Comparison of ENCODE assay signal across 26 mouse cellular contexts in the genomic region with DNA sequence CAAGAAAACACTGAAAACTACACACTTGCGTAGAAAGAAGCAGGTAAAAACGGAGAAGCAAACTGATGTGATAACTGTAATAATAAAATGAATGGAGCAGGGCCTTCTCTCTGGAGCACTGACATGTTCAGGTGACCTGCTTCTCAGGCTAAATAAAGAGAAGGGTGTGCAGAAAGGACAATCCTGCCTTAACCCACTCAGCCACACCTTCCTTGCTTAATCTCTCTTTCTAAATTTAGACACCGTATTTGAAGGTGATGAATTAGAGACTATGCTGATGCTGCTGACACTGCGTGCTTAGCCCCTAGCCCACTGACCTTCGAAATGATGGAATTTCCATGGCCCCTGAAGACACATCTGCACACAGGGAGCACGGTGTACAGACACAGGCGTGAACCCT.
DNase-seq lines count a peak whose midpoint lies in the region; ATAC-seq and TF ChIP-seq lines count a peak whose summit lies in the region.
"Had no signal": no experiment of that assay in that cellular context is flagged by ENCODE, and none has a peak within 500 bp of the region (broad histone marks: within the 10 kb centered on the region; RNA-seq: fewer than 3 reads in every experiment).

No protein-coding gene starts in this region.

- H3K27ac ChIP-seq in heart, embryonic 11.5 days (ENCODE audit: low read depth, low read length), result peak overlapping the region; percentile 60; the same call in 1 of the 2 replicates
- 0 out of 4 replicates have a peak overlapping the region, but pooled peaks have one; percentile 27 to 45 for H3K27ac ChIP-seq in heart, embryonic 14.5 days (replicated peaks in 1 of 2; ENCODE audit: control insufficient read depth in 1 of 2, insufficient read depth in 1 of 2, low read depth in 2 of 2, low read length in 2 of 2)
- no peak overlapping the region for H3K27ac ChIP-seq in heart, postnatal 0 days (ENCODE audit: low read depth)
- no peak overlapping the region for H3K27ac ChIP-seq in heart, adult 2 months
- H3K27ac ChIP-seq: forebrain, embryonic 10.5 days; forebrain, embryonic 13.5 days; hindbrain, embryonic 12.5 days; hindbrain, embryonic 15.5 days had no signal

- no peaks in the 10 kb centered on the region for H3K79me2 ChIP-seq in heart, adult 2 months (replicated peaks; ENCODE audit: control insufficient read depth, insufficient read depth, low read length)

- TF ChIP-seq POLR2A in heart, adult 2 months (IDR thresholded peaks at IDR 0.05; ENCODE audit: insufficient read depth, low read depth, low read length), result no peak

- 50% methylated on average over 7 of the region's 7 CpGs for WGBS in heart, embryonic 11.5 days (ENCODE audit: insufficient replicate concordance)
- WGBS in heart, embryonic 14.5 days, result 46% methylated on average over 7 of the region's 7 CpGs
- WGBS in heart, postnatal 0 days, result 40% methylated on average over 7 of the region's 7 CpGs
- WGBS in heart, adult 2 months, result 66% methylated on average over 7 of the region's 7 CpGs

- no peak overlapping the region for H3K4me2 ChIP-seq in heart, embryonic 11.5 days
- H3K4me2 ChIP-seq in heart, embryonic 14.5 days (ENCODE audit: low read length), result no peak overlapping the region
- H3K4me2 ChIP-seq in heart, postnatal 0 days (ENCODE audit: low read depth, low read length), result no peak overlapping the region
- H3K4me2 ChIP-seq: forebrain, embryonic 13.5 days; hindbrain, embryonic 12.5 days; hindbrain, embryonic 15.5 days had no signal

- H3K9me3 ChIP-seq in heart, embryonic 11.5 days (replicated peaks; ENCODE audit: control insufficient read depth, low read length), result no peaks in the 10 kb centered on the region
- H3K9me3 ChIP-seq in heart, embryonic 14.5 days (ENCODE audit: control insufficient read depth, low read length), result no peaks in the 10 kb centered on the region
- no peaks in the 10 kb centered on the region for H3K9me3 ChIP-seq in heart, postnatal 0 days (replicated peaks; ENCODE audit: control insufficient read depth, low read length)
- H3K9me3 ChIP-seq: forebrain, embryonic 10.5 days; forebrain, embryonic 13.5 days; G1E; hindbrain, embryonic 12.5 days; hindbrain, embryonic 15.5 days had no signal

- no peak overlapping the region for H3K9ac ChIP-seq in heart, embryonic 11.5 days (ENCODE audit: low read depth, low read length)
- no peak overlapping the region for H3K9ac ChIP-seq in heart, embryonic 14.5 days (ENCODE audit: low read length)
- H3K9ac ChIP-seq in heart, postnatal 0 days (replicated peaks; ENCODE audit: low read depth, low read length), result no peak overlapping the region
- no peak overlapping the region for H3K9ac ChIP-seq in heart, adult 2 months (ENCODE audit: low read depth, low read length)
- H3K9ac ChIP-seq: forebrain, embryonic 13.5 days; hindbrain, embryonic 12.5 days; hindbrain, embryonic 15.5 days had no signal

- no peak overlapping the region for H3K4me3 ChIP-seq in heart, embryonic 11.5 days (ENCODE audit: low read depth, low read length)
- H3K4me3 ChIP-seq in heart, embryonic 14.5 days (ENCODE audit: control insufficient read depth in 1 of 2, insufficient read depth in 1 of 2, low read depth in 1 of 2, low read length in 2 of 2), result no peak overlapping the region
- no peak overlapping the region for H3K4me3 ChIP-seq in heart, postnatal 0 days (ENCODE audit: low read depth, low read length)
- H3K4me3 ChIP-seq in heart, adult 2 months, result no peak overlapping the region
- H3K4me3 ChIP-seq: forebrain, embryonic 10.5 days; forebrain, embryonic 13.5 days; hindbrain, embryonic 12.5 days; hindbrain, embryonic 15.5 days had no signal

- ATAC-seq in heart, embryonic 11.5 days (replicated peaks; ENCODE audit: insufficient number of reproducible peaks, low FRiP score, low TSS enrichment), result 0 out of 2 replicates have a peak, but pooled peaks have one; percentile 36
- no peak for ATAC-seq in heart, embryonic 14.5 days (ENCODE audit: insufficient number of reproducible peaks, insufficient read depth, low FRiP score, low read depth)
- peak; percentile 43 for ATAC-seq in heart, postnatal 0 days (ENCODE audit: insufficient read depth, low read depth)
- ATAC-seq: forebrain, embryonic 13.5 days; forebrain, embryonic 16.5 days; intestine, postnatal 0 days; Patski had no signal

- H3K27me3 ChIP-seq in heart, embryonic 11.5 days (ENCODE audit: control insufficient read depth, insufficient read depth, low read length), result no peaks in the 10 kb centered on the region
- no peaks in the 10 kb centered on the region for H3K27me3 ChIP-seq in heart, embryonic 14.5 days (ENCODE audit: control insufficient read depth, insufficient read depth, low read length)
- no peaks in the 10 kb centered on the region for H3K27me3 ChIP-seq in heart, postnatal 0 days (ENCODE audit: control insufficient read depth, insufficient read depth, low read length)
- H3K27me3 ChIP-seq in heart, adult 2 months (ENCODE audit: control insufficient read depth, insufficient read depth, low read length), result no peaks in the 10 kb centered on the region
- H3K27me3 ChIP-seq: CH12.LX; forebrain, embryonic 13.5 days; hindbrain, embryonic 12.5 days; hindbrain, embryonic 15.5 days; Patski had no signal

- DNase-seq in heart, postnatal 25 days (ENCODE audit: low spot score), result no peak
- no peak for DNase-seq in heart, postnatal 14 days
- peak; percentile 27 for DNase-seq in heart, postnatal 0 days (ENCODE audit: low spot score)
- no peak for DNase-seq in heart, adult 2 months
- DNase-seq in retina, adult 2 months (ENCODE audit: low read depth, low spot score), result peak; percentile 76
- no peak for DNase-seq in retina, postnatal 1 day
- DNase-seq: adrenal gland, postnatal 10 days; adrenal gland, postnatal 36 days; B cell, adult 2 months; cerebellum, adult 18-20 months; cerebellum, adult 9-10 months; cerebellum, postnatal 14 days; gastrocnemius, postnatal 10 days; gastrocnemius, postnatal 36 days; kidney, adult 2 months had no signal

- no peaks in the 10 kb centered on the region for H3K36me3 ChIP-seq in heart, embryonic 11.5 days (ENCODE audit: control insufficient read depth, insufficient read depth, low read length)
- peaks cover 11% of the 10 kb centered on the region; the same call in 1 of the 2 replicates for H3K36me3 ChIP-seq in heart, embryonic 14.5 days (ENCODE audit: control insufficient read depth, insufficient read depth, low read length)
- peaks cover 16% of the 10 kb centered on the region for H3K36me3 ChIP-seq in heart, postnatal 0 days (replicated peaks; ENCODE audit: control insufficient read depth, insufficient read depth, low read length)
- no peaks in the 10 kb centered on the region; the same call in 1 of the 2 replicates for H3K36me3 ChIP-seq in heart, adult 2 months (ENCODE audit: control insufficient read depth, insufficient read depth, low read length)
- H3K36me3 ChIP-seq: forebrain, embryonic 10.5 days; hindbrain, embryonic 12.5 days; hindbrain, embryonic 15.5 days had no signal

- 0 out of 2 replicates have a peak, but pooled peaks cover 9% of the 10 kb centered on the region for H3K4me1 ChIP-seq in heart, embryonic 11.5 days (ENCODE audit: control insufficient read depth, insufficient read depth, low read length)
- peaks cover 4 to 15% of the 10 kb centered on the region in 2 experiments for H3K4me1 ChIP-seq in heart, embryonic 14.5 days (ENCODE audit: control insufficient read depth in 2 of 2, insufficient read depth in 2 of 2, low read length in 2 of 2)
- H3K4me1 ChIP-seq in heart, postnatal 0 days (ENCODE audit: control insufficient read depth, insufficient read depth), result peaks cover 17% of the 10 kb centered on the region; the same call in 1 of the 2 replicates
- H3K4me1 ChIP-seq in heart, adult 2 months (ENCODE audit: control insufficient read depth, insufficient read depth, low read length), result no peaks in the 10 kb centered on the region
- H3K4me1 ChIP-seq: forebrain, embryonic 13.5 days; hindbrain, embryonic 12.5 days; hindbrain, embryonic 15.5 days had no signal

- TF ChIP-seq EP300 in heart, postnatal 0 days (IDR thresholded peaks at IDR 0.05; ENCODE audit: low read depth), result no peak
- TF ChIP-seq EP300 in heart, adult 2 months (IDR thresholded peaks at IDR 0.05; ENCODE audit: insufficient read depth, low read depth, low read length), result no peak

- no peak for TF ChIP-seq CTCF in heart, postnatal 0 days (IDR thresholded peaks at IDR 0.05; ENCODE audit: low read depth)
- TF ChIP-seq CTCF in heart, adult 2 months (IDR thresholded peaks at IDR 0.05), result no peak

- intact Hi-C loops in heart, postnatal 25 days (cut with DNase I), result no loop called here
- intact Hi-C loops in heart, postnatal 14 days (cut with DNase I), result loop anchor here (5.0 kb wide), 1 partner anchor 505 kb away; no protein-coding TSS in a partner anchor
- intact Hi-C loops in heart, adult 2 months (cut with DNase I), result loop anchor here (5.0 kb wide), 1 partner anchor 505 kb away; no protein-coding TSS in a partner anchor

Comparison
In these comparisons a context has a peak if more than half of its experiments do, and no peak if none do; other contexts are left out.
1. H3K27ac ChIP-seq: peak in heart, embryonic 11.5 days (single experiment) and heart, embryonic 14.5 days (2 of 2); none in heart, postnatal 0 days (single experiment) and heart, adult 2 months (single experiment).
2. DNase-seq: peak in heart, postnatal 0 days (single experiment) and retina, adult 2 months (single experiment); none in heart, postnatal 25 days (single experiment), heart, postnatal 14 days (0 of 2), heart, adult 2 months (0 of 2) and retina, postnatal 1 day (single experiment).